Mouse (Mus musculus) limb, embryonic 10.5 days (tissue): ENCODE results near the gene Fmo2. TPM values are rescaled to one million over a fixed set of nuclear protein-coding genes. Genes with fewer than 3 reads are reported as not detected.
A peak's percentile ranks its signal among the peaks of the same experiment; 100 is the strongest.

ENCODE experiments used
- DNase-seq: peaks from one replicate; pipeline ENCODE4 v3.0.0-alpha.2; 2017; ENCODE audit warnings: low spot score
- H3K27ac ChIP-seq: fragments of 300-500 bp; sonication (generic); 2 replicates; pipeline ENCODE4 v1.5.1; 2016; ENCODE audit warnings: mild to moderate bottlenecking
- H3K27me3 ChIP-seq: fragments of 300-500 bp; sonication (generic); 2 replicates; pipeline ENCODE4 v1.6.1; 2016; ENCODE audit warnings: low read depth, mild to moderate bottlenecking; ENCODE audit not compliant: poor library complexity, severe bottlenecking
- H3K36me3 ChIP-seq: fragments of 300-500 bp; sonication (generic); 2 replicates; pipeline ENCODE4 v1.6.1; 2016; ENCODE audit warnings: mild to moderate bottlenecking, moderate library complexity
- H3K4me1 ChIP-seq: fragments of 300-500 bp; sonication (generic); 2 replicates; pipeline ENCODE4 v1.6.1; 2016
- H3K4me3 ChIP-seq: fragments of 300-500 bp; sonication (generic); 2 replicates; pipeline ENCODE4 v1.5.1; 2016; ENCODE audit warnings: mild to moderate bottlenecking, moderate library complexity
- H3K9me3 ChIP-seq: fragments of 300-500 bp; sonication (generic); replicated peaks from 2 replicates; pipeline ENCODE4 v1.6.1; 2016; ENCODE audit warnings: mild to moderate bottlenecking
- WGBS: fragments of 180-500 bp; shearing (Covaris S2); methylation state at CpG from one replicate; pipeline ENCODE4 v1.1.7; 2016; 5-methylcytosine and 5-hydroxymethylcytosine counted together
- polyA plus RNA-seq: library from polyadenylated mRNA; unstranded; fragments of >200 nt; fragmentation: Nextera tagmentation; extraction: Ambion mirVana; gene quantifications from 2 replicates; pipeline ENCODE4 v1.2.1, GENCODE M21; 2016

Gene Fmo2
- polyA plus RNA-seq, 1 experiment from 2014 or later: 0.08 TPM

- WGBS: 61% methylated on average over 11 of the region's 11 CpGs
- Histone ChIP-seq H3K27me3 (no peaks in the 10 kb centered on the region), H3K4me1 (peaks cover 3% of the 10 kb centered on the region; the same call in 1 of the 2 replicates), H3K9me3 (no peaks in the 10 kb centered on the region), H3K4me3 (no peak overlapping the region), H3K36me3 (no peaks in the 10 kb centered on the region), H3K27ac (no peak overlapping the region)
- peak; percentile 69 for DNase-seq
These were observed 18.7 kb downstream of the Fmo2 start for GRCm38 (mm10) chr1:162879595-162880369.

- Histone ChIP-seq H3K9me3 (no peaks in the 10 kb centered on the region), H3K27ac (peak overlapping the region; percentile 43; the same call in 1 of the 2 replicates)
- 66% methylated on average over 3 of the region's 3 CpGs for WGBS
These were observed 23.4 kb downstream of the Fmo2 start for GRCm38 (mm10) chr1:162875091-162875490.

GRCm38 (mm10) chr1:162871701-162872311 is 26.7 kb downstream of the Fmo2 start:
- peak overlapping the region; percentile 79 for H3K27ac ChIP-seq
- H3K4me3 ChIP-seq: 0 out of 2 replicates have a peak overlapping the region, but pooled peaks have one; percentile 9
- H3K36me3 ChIP-seq: no peaks in the 10 kb centered on the region
- peaks cover 35% of the 10 kb centered on the region for H3K4me1 ChIP-seq
- H3K27me3 ChIP-seq: no peaks in the 10 kb centered on the region
- no peaks in the 10 kb centered on the region for H3K9me3 ChIP-seq
- WGBS: 31% methylated on average over 9 of the region's 9 CpGs
- no peak for DNase-seq

More at GRCm38 (mm10) chr1:162875091-162875490, 23.4 kb downstream of the Fmo2 start:
- no peaks in the 10 kb centered on the region for H3K36me3 ChIP-seq
- H3K4me3 ChIP-seq: no peak overlapping the region
- DNase-seq: no peak
- H3K27me3 ChIP-seq: no peaks in the 10 kb centered on the region
- peaks cover 34% of the 10 kb centered on the region for H3K4me1 ChIP-seq

- Histone ChIP-seq H3K4me3 (no peak overlapping the region), H3K9me3 (no peaks in the 10 kb centered on the region), H3K36me3 (no peaks in the 10 kb centered on the region), H3K4me1 (peaks cover 43% of the 10 kb centered on the region), H3K27ac (peak overlapping the region; percentile 79), H3K27me3 (no peaks in the 10 kb centered on the region)
- DNase-seq: no peak
- 85% methylated on average over 7 of the region's 7 CpGs for WGBS
These were observed 27.5 kb downstream of the Fmo2 start for GRCm38 (mm10) chr1:162870978-162871377.

- DNase-seq: no peak
- Histone ChIP-seq H3K27ac (no peak overlapping the region), H3K4me1 (peaks cover 45% of the 10 kb centered on the region), H3K27me3 (no peaks in the 10 kb centered on the region), H3K36me3 (no peaks in the 10 kb centered on the region), H3K4me3 (no peak overlapping the region), H3K9me3 (no peaks in the 10 kb centered on the region)
- 86% methylated on average over 4 of the region's 4 CpGs for WGBS
These were observed 31.1 kb downstream of the Fmo2 start for GRCm38 (mm10) chr1:162867396-162867795.

GRCm38 (mm10) chr1:162866280-162866681 is 32.2 kb downstream of the Fmo2 start, which contains the start of gene Fmo1:
Gene Fmo1, minus strand, starts transcription at chr1:162866610.
- DNase-seq: no peak
- 50% methylated on average over 7 of the region's 7 CpGs for WGBS
- H3K36me3 ChIP-seq: no peaks in the 10 kb centered on the region
- no peak within 1 kb of the TSS for H3K4me3 ChIP-seq
- H3K27ac ChIP-seq: no peak within 1 kb of the TSS
- H3K4me1 ChIP-seq: peaks cover 41% of the 10 kb centered on the region
- no peaks in the 10 kb centered on the region for H3K9me3 ChIP-seq
- no peaks in the 10 kb centered on the region for H3K27me3 ChIP-seq

GRCm38 (mm10) chr1:162865493-162865830 is 33.1 kb downstream of the Fmo2 start:
- H3K4me3 ChIP-seq: no peak overlapping the region
- H3K27ac ChIP-seq: no peak overlapping the region
- H3K36me3 ChIP-seq: no peaks in the 10 kb centered on the region
- WGBS: 76% methylated on average over 3 of the region's 3 CpGs
- no peaks in the 10 kb centered on the region for H3K9me3 ChIP-seq
- no peak for DNase-seq
- H3K4me1 ChIP-seq: peaks cover 34% of the 10 kb centered on the region
- H3K27me3 ChIP-seq: no peaks in the 10 kb centered on the region

GRCm38 (mm10) chr1:162864816-162865492 is 33.6 kb downstream of the Fmo2 start:
- WGBS: 85% methylated on average over 8 of the region's 8 CpGs
- H3K4me1 ChIP-seq: peaks cover 30% of the 10 kb centered on the region
- no peaks in the 10 kb centered on the region for H3K27me3 ChIP-seq
- DNase-seq: no peak
- H3K36me3 ChIP-seq: no peaks in the 10 kb centered on the region
- no peak overlapping the region for H3K27ac ChIP-seq
- no peak overlapping the region for H3K4me3 ChIP-seq
- H3K9me3 ChIP-seq: no peaks in the 10 kb centered on the region

GRCm38 (mm10) chr1:162864279-162864678 is 34.2 kb downstream of the Fmo2 start:
- peaks cover 37% of the 10 kb centered on the region for H3K4me1 ChIP-seq
- DNase-seq: no peak
- WGBS: 95% methylated on average over 5 of the region's 5 CpGs

GRCm38 (mm10) chr1:162863579-162863978 is 34.9 kb downstream of the Fmo2 start:
- Histone ChIP-seq H3K4me1 (peaks cover 44% of the 10 kb centered on the region), H3K27ac (no peak overlapping the region), H3K9me3 (no peaks in the 10 kb centered on the region), H3K27me3 (no peaks in the 10 kb centered on the region), H3K36me3 (no peaks in the 10 kb centered on the region), H3K4me3 (no peak overlapping the region)
- WGBS: 83% methylated on average over 3 of the region's 3 CpGs
- DNase-seq: no peak

More at GRCm38 (mm10) chr1:162864279-162864678, 34.2 kb downstream of the Fmo2 start:
- Histone ChIP-seq H3K27me3 (no peaks in the 10 kb centered on the region), H3K9me3 (no peaks in the 10 kb centered on the region), H3K4me3 (no peak overlapping the region), H3K36me3 (no peaks in the 10 kb centered on the region), H3K27ac (no peak overlapping the region)

GRCm38 (mm10) chr1:162862328-162862727 is 36.2 kb downstream of the Fmo2 start:
- DNase-seq: no peak
- WGBS: 61% methylated on average over 1 of the region's 1 CpGs

GRCm38 (mm10) chr1:162859996-162860605 is 38.4 kb downstream of the Fmo2 start:
- WGBS: 91% methylated on average over 9 of the region's 9 CpGs
- DNase-seq: no peak
- Histone ChIP-seq H3K27ac (no peak overlapping the region; the same call in 1 of the 2 replicates), H3K9me3 (no peaks in the 10 kb centered on the region), H3K4me3 (no peak overlapping the region), H3K36me3 (no peaks in the 10 kb centered on the region), H3K27me3 (no peaks in the 10 kb centered on the region), H3K4me1 (peaks cover 30% of the 10 kb centered on the region)

More at GRCm38 (mm10) chr1:162862328-162862727, 36.2 kb downstream of the Fmo2 start:
- no peaks in the 10 kb centered on the region for H3K27me3 ChIP-seq
- H3K36me3 ChIP-seq: no peaks in the 10 kb centered on the region
- no peaks in the 10 kb centered on the region for H3K9me3 ChIP-seq
- no peak overlapping the region for H3K27ac ChIP-seq
- peaks cover 44% of the 10 kb centered on the region for H3K4me1 ChIP-seq
- no peak overlapping the region for H3K4me3 ChIP-seq
